Mouse (Mus musculus) liver, embryonic 14.5 days (tissue): ENCODE measurements around the gene Sycn.
"Not testable (repeated sequence)": the region's sequence is repeated elsewhere in the genome, so short reads cannot be mapped to it uniquely, and the experiment has no call there.

Experiments
- CTCF ChIP-seq: IDR thresholded peaks from 2 replicates; pipeline ENCODE4 v1.5.1; 2016; ENCODE audit warnings: antibody characterized with exemption, low read depth, control low read depth
- EP300 ChIP-seq: IDR thresholded peaks from 2 replicates; pipeline ENCODE4 v1.6.1; 2016; ENCODE audit warnings: antibody characterized with exemption, low read depth

GRCm38 (mm10) chr7:28510405-28510974, 30.2 kb upstream of the Sycn start, which contains the start of gene Ifnl2:
- TF ChIP-seq CTCF, EP300: not testable (repeated sequence)
